In the genomic region with DNA sequence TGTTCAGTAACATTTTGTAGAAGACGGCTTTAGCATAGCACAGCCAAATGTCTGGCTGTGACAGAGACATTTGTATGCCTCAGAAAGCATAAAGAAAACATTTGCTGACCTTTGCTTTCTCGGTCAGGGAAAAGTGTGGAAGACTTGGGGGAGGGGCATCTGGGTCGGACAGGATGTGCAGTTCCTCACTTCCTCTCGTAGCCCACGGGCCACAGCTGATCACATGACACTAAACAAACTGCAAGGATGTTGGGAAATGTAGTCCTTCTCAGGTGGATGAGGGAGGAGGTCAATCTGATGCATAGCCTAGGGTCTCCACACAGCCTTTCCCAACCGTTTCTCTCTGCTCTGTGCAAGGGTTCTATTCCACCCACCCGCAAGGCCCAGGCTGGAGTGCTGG, we compare ENCODE assay signal across 32 mouse cellular contexts. TPM values are rescaled to one million over a fixed set of nuclear protein-coding genes. Genes with fewer than 3 reads are reported as not detected.
DNase-seq lines count a peak whose midpoint lies in the region; ATAC-seq and TF ChIP-seq lines count a peak whose summit lies in the region.
"Had no signal": no experiment of that assay in that cellular context is flagged by ENCODE, and none has a peak within 500 bp of the region (broad histone marks: within the 10 kb centered on the region; RNA-seq: fewer than 3 reads in every experiment).

No protein-coding gene starts in this region.

- TF ChIP-seq RAD21 in CH12.LX (IDR thresholded peaks at IDR 0.05; ENCODE audit: low read depth, low read length) = no peak

- no peak for TF ChIP-seq POLR2A in CH12.LX (IDR thresholded peaks at IDR 0.05; ENCODE audit: low read depth, low read length)

- peak; percentile 25 for DNase-seq in hindbrain, embryonic 11.5 days (ENCODE audit: low spot score)
- no peak for DNase-seq in hindbrain, embryonic 14.5 days (ENCODE audit: low spot score)
- DNase-seq in 416B (ENCODE audit: low read depth) (peak; percentile 36), CH12.LX (ENCODE audit: extremely low read depth) (peak; percentile 25), R1 (ENCODE audit: low read depth, low spot score) (peak; percentile 79)
- no peak for DNase-seq in ovary, postnatal 10 days (ENCODE audit: low spot score)
- no peak for DNase-seq in left cerebral cortex, postnatal 25 days (ENCODE audit: low spot score in 2 of 2)
- DNase-seq: cerebellum, adult 11-12 months; gastrocnemius, postnatal 10 days; heart, postnatal 14 days; kidney, adult 2 months; liver, postnatal 0 days; lung, postnatal 14 days; thymus, adult 2 months; thymus, postnatal 4 days had no signal

- no peaks in the 10 kb centered on the region for H3K27me3 ChIP-seq in hindbrain, embryonic 11.5 days (ENCODE audit: control insufficient read depth, insufficient read depth, low read length)
- H3K27me3 ChIP-seq in hindbrain, embryonic 14.5 days (ENCODE audit: control insufficient read depth, insufficient read depth, low read length) = no peaks in the 10 kb centered on the region
- H3K27me3 ChIP-seq in CH12.LX (replicated peaks) = peaks cover 93% of the 10 kb centered on the region
- H3K27me3 ChIP-seq: hindbrain, embryonic 12.5 days; limb, embryonic 12.5 days; midbrain, embryonic 12.5 days had no signal

- TF ChIP-seq CTCF in CH12.LX (conservative IDR thresholded peaks at IDR 0.05 in 1 of 2, IDR thresholded peaks at IDR 0.05 in 1 of 2; ENCODE audit: low read depth in 2 of 2, low read length in 2 of 2) = no peak

- ATAC-seq in hindbrain, embryonic 11.5 days (ENCODE audit: low FRiP score) = no peak
- ATAC-seq in hindbrain, embryonic 14.5 days (ENCODE audit: low FRiP score) = no peak
- no peak for ATAC-seq in activated CD4-positive, CD25-positive, alpha-beta regulatory T cell, adult 4 months
- ATAC-seq: forebrain, embryonic 16.5 days; liver, postnatal 0 days had no signal

- in situ Hi-C loops in CH12.LX (cut with MboI; ENCODE audit: low pct_ligation_motif_present, low pct_unique_long_range_greater_than_20kb, low sequenced_read_pairs) = no loop called here

- intact Hi-C loops in left cerebral cortex, postnatal 25 days (cut with DNase I) = no loop called here

- TF ChIP-seq EP300 in CH12.LX (IDR thresholded peaks at IDR 0.05; ENCODE audit: low read length) = no peak

- H3K4me1 ChIP-seq in hindbrain, embryonic 11.5 days (replicated peaks; ENCODE audit: control insufficient read depth, insufficient read depth, low read length) = peaks cover 2% of the 10 kb centered on the region; the same call in 1 of the 2 replicates
- no peaks in the 10 kb centered on the region for H3K4me1 ChIP-seq in hindbrain, embryonic 14.5 days (replicated peaks; ENCODE audit: control insufficient read depth, insufficient read depth, low read length)
- peaks cover 4 to 12% of the 10 kb centered on the region in 2 experiments for H3K4me1 ChIP-seq in CH12.LX (ENCODE audit: control insufficient read depth in 1 of 2, insufficient read depth in 2 of 2)
- H3K4me1 ChIP-seq: heart, embryonic 12.5 days; limb, embryonic 12.5 days had no signal

- no peak overlapping the region for H3K4me2 ChIP-seq in hindbrain, embryonic 11.5 days (replicated peaks; ENCODE audit: low read depth, low read length)
- no peak overlapping the region for H3K4me2 ChIP-seq in hindbrain, embryonic 14.5 days (replicated peaks)
- H3K4me2 ChIP-seq in CH12.LX (ENCODE audit: insufficient read depth, low read depth, poor library complexity, severe bottlenecking) = no peak overlapping the region
- H3K4me2 ChIP-seq: heart, embryonic 12.5 days; hindbrain, embryonic 12.5 days; limb, embryonic 12.5 days; liver, embryonic 11.5 days; midbrain, embryonic 12.5 days; neural tube, embryonic 13.5 days had no signal

- no peak overlapping the region for H3K27ac ChIP-seq in hindbrain, embryonic 11.5 days (ENCODE audit: low read depth, low read length)
- H3K27ac ChIP-seq in hindbrain, embryonic 14.5 days = no peak overlapping the region
- no peak overlapping the region for H3K27ac ChIP-seq in CH12.LX (ENCODE audit: insufficient read depth, low read depth)
- H3K27ac ChIP-seq: forebrain, embryonic 10.5 days; hindbrain, embryonic 12.5 days; kidney, postnatal 0 days; limb, embryonic 12.5 days; midbrain, embryonic 12.5 days; neural tube, embryonic 13.5 days; stomach, postnatal 0 days had no signal

- dilution Hi-C loops in CH12.LX (cut with MboI; ENCODE audit: extremely low pct_ligation_motif_present, extremely low pct_unique_long_range_greater_than_20kb, low sequenced_read_pairs) = no loop called here

- H3K9me3 ChIP-seq in hindbrain, embryonic 11.5 days (ENCODE audit: control insufficient read depth, low read length) = no peaks in the 10 kb centered on the region
- no peaks in the 10 kb centered on the region for H3K9me3 ChIP-seq in hindbrain, embryonic 14.5 days (ENCODE audit: control insufficient read depth, low read length)
- peaks cover 4% of the 10 kb centered on the region for H3K9me3 ChIP-seq in CH12.LX (replicated peaks; ENCODE audit: low read length)
- H3K9me3 ChIP-seq: forebrain, embryonic 10.5 days; G1E; heart, embryonic 12.5 days; hindbrain, embryonic 12.5 days; limb, embryonic 12.5 days; midbrain, embryonic 12.5 days; neural tube, embryonic 13.5 days had no signal

- 68% methylated on average over 7 of the region's 7 CpGs for WGBS in hindbrain, embryonic 11.5 days
- WGBS in hindbrain, embryonic 14.5 days = 73% methylated on average over 7 of the region's 7 CpGs

- H3K36me3 ChIP-seq in hindbrain, embryonic 11.5 days (ENCODE audit: control insufficient read depth, insufficient read depth, low read length) = no peaks in the 10 kb centered on the region
- no peaks in the 10 kb centered on the region for H3K36me3 ChIP-seq in hindbrain, embryonic 14.5 days (replicated peaks; ENCODE audit: control insufficient read depth, insufficient read depth)
- H3K36me3 ChIP-seq in CH12.LX (replicated peaks in 1 of 2; ENCODE audit: control insufficient read depth in 1 of 2, insufficient read depth in 1 of 2, low read length in 1 of 2) = no peaks in the 10 kb centered on the region
- H3K36me3 ChIP-seq: forebrain, embryonic 10.5 days; G1E; heart, embryonic 12.5 days; hindbrain, embryonic 12.5 days; limb, embryonic 12.5 days; midbrain, embryonic 12.5 days; neural tube, embryonic 13.5 days had no signal

- H3K4me3 ChIP-seq in hindbrain, embryonic 11.5 days (ENCODE audit: low read depth, low read length) = no peak overlapping the region
- no peak overlapping the region for H3K4me3 ChIP-seq in hindbrain, embryonic 14.5 days (replicated peaks; ENCODE audit: low read length)
- no peak overlapping the region for H3K4me3 ChIP-seq in CH12.LX (replicated peaks in 1 of 3; ENCODE audit: low read depth in 2 of 3, low read length in 2 of 3, poor library complexity in 1 of 3)
- H3K4me3 ChIP-seq: forebrain, embryonic 10.5 days; heart, embryonic 12.5 days; hindbrain, embryonic 12.5 days; limb, embryonic 12.5 days; midbrain, embryonic 12.5 days; neural tube, embryonic 13.5 days had no signal

- H3K79me2 ChIP-seq in CH12.LX (replicated peaks; ENCODE audit: control insufficient read depth, extremely low read depth, insufficient read depth, poor library complexity, severe bottlenecking) = no peaks in the 10 kb centered on the region

- no peak overlapping the region for H3K9ac ChIP-seq in hindbrain, embryonic 11.5 days (ENCODE audit: low read depth, low read length)
- H3K9ac ChIP-seq in hindbrain, embryonic 14.5 days = no peak overlapping the region
- no peak overlapping the region for H3K9ac ChIP-seq in CH12.LX (ENCODE audit: insufficient read depth, low read depth)
- H3K9ac ChIP-seq: heart, embryonic 12.5 days; hindbrain, embryonic 12.5 days; limb, embryonic 12.5 days; liver, postnatal 0 days; midbrain, embryonic 12.5 days; neural tube, embryonic 13.5 days had no signal

TF ChIP-seq in CH12.LX, 34 proteins besides CTCF, POLR2A, EP300 and RAD21 (continues in another document):
- TF ChIP-seq KAT2A (IDR thresholded peaks at IDR 0.05; ENCODE audit: insufficient replicate concordance, low read length) (no peak), CHD2 (IDR thresholded peaks at IDR 0.05; ENCODE audit: low read length) (no peak), SMC3 (IDR thresholded peaks at IDR 0.05; ENCODE audit: low read depth, low read length) (no peak), NRF1 (IDR thresholded peaks at IDR 0.05; ENCODE audit: low read depth, low read length) (no peak), USF2 (conservative IDR thresholded peaks at IDR 0.05; ENCODE audit: low read depth, low read length) (peak; percentile 55), POLR2AphosphoS2 (IDR thresholded peaks at IDR 0.05; ENCODE audit: low read depth, low read length) (no peak), ELF1 (IDR thresholded peaks at IDR 0.05; ENCODE audit: low read depth, low read length) (peak; percentile 21; the same call in 1 of the 2 replicates), ZMIZ1 (IDR thresholded peaks at IDR 0.05; ENCODE audit: low read depth, low read length) (no peak), TBP (conservative IDR thresholded peaks at IDR 0.05; ENCODE audit: low read depth, low read length) (no peak)

RNA-seq across cellular contexts. Expression of gene Ift27, which starts 25.3 kb away (rescaled TPM):
- polyA plus RNA-seq in hindbrain, embryonic 11.5 days (2014; fragmentation: Nextera tagmentation; extraction: Ambion mirVana) = 128 and 135 TPM in 2 replicates
- 105 and 108 TPM in 2 replicates for polyA plus RNA-seq in hindbrain, embryonic 14.5 days (2014; fragmentation: Nextera tagmentation; extraction: Ambion mirVana)
- 72.1 and 84.9 TPM in 2 replicates for total RNA-seq in CH12.LX (2012; rRNA removed)
- 67.1 and 84.1 TPM in 2 replicates for total RNA-seq in CH12.LX (2014; rRNA removed)
- 82.1 and 87.2 TPM in 2 replicates for polyA plus RNA-seq in CH12.LX (2012; ENCODE audit: insufficient read length, low read depth)
- 10 to 100 TPM; 58.3 to 71.2 TPM for polyA plus RNA-seq in activated CD4-positive, CD25-positive, alpha-beta regulatory T cell, adult 4 months (2017; shearing (Covaris generic))
- total RNA-seq in left cerebral cortex, postnatal 25 days (2021) = 10 to 100 TPM; 33.7 to 36.5 TPM

RNA-seq across cellular contexts. Expression of gene Cacng2, which starts 28.7 kb away (rescaled TPM):
- 1.8 and 2.4 TPM in 2 replicates for polyA plus RNA-seq in hindbrain, embryonic 11.5 days (2014; fragmentation: Nextera tagmentation; extraction: Ambion mirVana)
- 14.7 and 15.4 TPM in 2 replicates for polyA plus RNA-seq in hindbrain, embryonic 14.5 days (2014; fragmentation: Nextera tagmentation; extraction: Ambion mirVana)
- not detected in 2 replicates for total RNA-seq in CH12.LX (2012; rRNA removed)
- total RNA-seq in CH12.LX (2014; rRNA removed) = not detected in 2 replicates
- not detected in 2 replicates for polyA plus RNA-seq in CH12.LX (2012; ENCODE audit: insufficient read length, low read depth)
- under 1 TPM in 1 of 2 experiments, not detected in 1; 0.09 TPM for polyA plus RNA-seq in activated CD4-positive, CD25-positive, alpha-beta regulatory T cell, adult 4 months (2017; shearing (Covaris generic))
- 10 to 100 TPM; 54.3 to 63.2 TPM for total RNA-seq in left cerebral cortex, postnatal 25 days (2021)
- total RNA-seq: granulocyte monocyte progenitor cell, adult 5-6 weeks; heart, postnatal 14 days; megakaryocyte progenitor cell, adult 5-6 weeks had no signal
- polyA plus RNA-seq: G1E; heart, embryonic 12.5 days; kidney, postnatal 0 days; large intestine, adult 2 months; limb, embryonic 12.5 days; liver, embryonic 11.5 days; liver, postnatal 0 days; thymus, adult 2 months had no signal

RNA-seq across cellular contexts. Expression of gene Pvalb, which starts 57.6 kb away (rescaled TPM):
- 1.2 and 1.7 TPM in 2 replicates for polyA plus RNA-seq in hindbrain, embryonic 11.5 days (2014; fragmentation: Nextera tagmentation; extraction: Ambion mirVana)
- polyA plus RNA-seq in hindbrain, embryonic 14.5 days (2014; fragmentation: Nextera tagmentation; extraction: Ambion mirVana) = 6.8 and 8.7 TPM in 2 replicates
- total RNA-seq in CH12.LX (2012; rRNA removed) = 11.8 and 12.8 TPM in 2 replicates
- total RNA-seq in CH12.LX (2014; rRNA removed) = 10.0 and 11.4 TPM in 2 replicates
- 16.4 and 21.0 TPM in 2 replicates for polyA plus RNA-seq in CH12.LX (2012; ENCODE audit: insufficient read length, low read depth)
- not detected for polyA plus RNA-seq in activated CD4-positive, CD25-positive, alpha-beta regulatory T cell, adult 4 months (2017; shearing (Covaris generic))
- total RNA-seq in left cerebral cortex, postnatal 25 days (2021) = 10 to 100 TPM; 88.7 to 95.1 TPM
- total RNA-seq: G1E; granulocyte monocyte progenitor cell, adult 5-6 weeks; megakaryocyte progenitor cell, adult 5-6 weeks had no signal
- polyA plus RNA-seq: embryonic facial prominence, embryonic 11.5 days; forebrain, embryonic 10.5 days; forebrain, embryonic 16.5 days; G1E; intestine, embryonic 14.5 days; limb, embryonic 12.5 days; liver, embryonic 11.5 days; liver, postnatal 0 days; stomach, postnatal 0 days had no signal

Comparison
In these comparisons a context has a peak if more than half of its experiments do, and no peak if none do; other contexts are left out.
1. DNase-seq: peak in hindbrain, embryonic 11.5 days (single experiment), 416B (single experiment), CH12.LX (single experiment) and R1 (single experiment); none in hindbrain, embryonic 14.5 days (single experiment), ovary, postnatal 10 days (single experiment) and left cerebral cortex, postnatal 25 days (0 of 2).